Mouse (Mus musculus) heart, adult 2 months (tissue): ENCODE results near the gene Xrcc5.

Source experiments
- CTCF ChIP-seq: fragments of 200-600 bp; IDR thresholded peaks from 2 replicates; pipeline ENCODE4 v1.8.1; 2022; ENCODE audit warnings: antibody characterized with exemption, mild to moderate bottlenecking, moderate library complexity
- POLR2A ChIP-seq: fragments of 200-500 bp; IDR thresholded peaks from 2 replicates; pipeline ENCODE4 v1.6.1; 2011; ENCODE audit warnings: mild to moderate bottlenecking, low read depth, low read length, control low read depth; ENCODE audit not compliant: insufficient read depth

GRCm38 (mm10) chr1:72439146-72439545 lies 131.9 kb downstream of the Xrcc5 start:
- TF ChIP-seq CTCF: no peak
- TF ChIP-seq POLR2A: no peak
